Mouse (Mus musculus) Muller cell, postnatal 12 days (primary cell): ENCODE measurements around the gene Mettl1.
"Not testable (repeated sequence)": the region's sequence is repeated elsewhere in the genome, so short reads cannot be mapped to it uniquely, and the experiment has no call there.

ENCODE experiments used
- DNase-seq: peaks from one replicate; pipeline ENCODE4 v3.0.0-alpha.2; 2015; ENCODE audit errors: inconsistent ontology term

Mettl1 gene

GRCm38 (mm10) chr10:127047954-127048353, 6.7 kb downstream of the Mettl1 start, which contains the start of gene Cyp27b1:
Cyp27b1 (plus strand) TSS chr10:127048250.
- no peak for DNase-seq

GRCm38 (mm10) chr10:127048608-127049394, 7.6 kb downstream of the Mettl1 start:
- DNase-seq, result no peak

- no peak for DNase-seq
Observed at GRCm38 (mm10) chr10:127049395-127050118, 8.3 kb downstream of the Mettl1 start.

- DNase-seq, result no peak
Observed at GRCm38 (mm10) chr10:127050119-127050474, 8.9 kb downstream of the Mettl1 start.

GRCm38 (mm10) chr10:127054646-127055045, 13.4 kb downstream of the Mettl1 start:
- no peak for DNase-seq

- DNase-seq, result no peak
Observed at GRCm38 (mm10) chr10:127055406-127055805, 14.2 kb downstream of the Mettl1 start.

GRCm38 (mm10) chr10:127056490-127056889, 15.3 kb downstream of the Mettl1 start:
- no peak for DNase-seq

GRCm38 (mm10) chr10:127058161-127058560, 16.9 kb downstream of the Mettl1 start:
- DNase-seq, result peak; percentile 69

- no peak for DNase-seq
Observed at GRCm38 (mm10) chr10:127058708-127059107, 17.5 kb downstream of the Mettl1 start.

GRCm38 (mm10) chr10:127059174-127059967, 18.2 kb downstream of the Mettl1 start:
- DNase-seq, result no peak

GRCm38 (mm10) chr10:127059968-127060916, 19.0 kb downstream of the Mettl1 start, which contains the start of gene March9:
March9 (minus strand) TSS chr10:127060184.
- DNase-seq, result peak; percentile 73

GRCm38 (mm10) chr10:127061085-127061484, 19.9 kb downstream of the Mettl1 start:
- DNase-seq, result no peak

- DNase-seq, result no peak
Observed at GRCm38 (mm10) chr10:127061513-127061912, 20.3 kb downstream of the Mettl1 start.

- not testable (repeated sequence) for DNase-seq
Observed at GRCm38 (mm10) chr10:127062101-127062500, 20.9 kb downstream of the Mettl1 start.

- no peak for DNase-seq
Observed at GRCm38 (mm10) chr10:127062503-127062902, 21.3 kb downstream of the Mettl1 start.

- peak; percentile 100 for DNase-seq
Observed at GRCm38 (mm10) chr10:127063239-127063872, 22.1 kb downstream of the Mettl1 start, which contains the start of gene Cdk4. Cdk4 (plus strand) TSS chr10:127063534.

- DNase-seq, result no peak
Observed at GRCm38 (mm10) chr10:127063913-127064870, 23.0 kb downstream of the Mettl1 start.

GRCm38 (mm10) chr10:127065981-127066380, 24.8 kb downstream of the Mettl1 start:
- no peak for DNase-seq

GRCm38 (mm10) chr10:127066519-127067018, 25.4 kb downstream of the Mettl1 start:
- DNase-seq, result no peak
